Mouse (Mus musculus) cerebellum, adult 2 months (tissue): ENCODE data around the gene Hoxb9.

ENCODE experiments used
- CTCF ChIP-seq: fragments of 200-500 bp; IDR thresholded peaks from 2 replicates; pipeline ENCODE4 v1.5.1; 2011; ENCODE audit warnings: low read depth, mild to moderate bottlenecking, control low read depth, low read length, moderate library complexity, borderline replicate concordance; ENCODE audit not compliant: insufficient read depth
- POLR2A ChIP-seq: fragments of 200-500 bp; IDR thresholded peaks from 2 replicates; pipeline ENCODE4 v1.6.1; 2011; ENCODE audit warnings: low read length, control low read depth, borderline replicate concordance; ENCODE audit not compliant: insufficient read depth

DNA sequence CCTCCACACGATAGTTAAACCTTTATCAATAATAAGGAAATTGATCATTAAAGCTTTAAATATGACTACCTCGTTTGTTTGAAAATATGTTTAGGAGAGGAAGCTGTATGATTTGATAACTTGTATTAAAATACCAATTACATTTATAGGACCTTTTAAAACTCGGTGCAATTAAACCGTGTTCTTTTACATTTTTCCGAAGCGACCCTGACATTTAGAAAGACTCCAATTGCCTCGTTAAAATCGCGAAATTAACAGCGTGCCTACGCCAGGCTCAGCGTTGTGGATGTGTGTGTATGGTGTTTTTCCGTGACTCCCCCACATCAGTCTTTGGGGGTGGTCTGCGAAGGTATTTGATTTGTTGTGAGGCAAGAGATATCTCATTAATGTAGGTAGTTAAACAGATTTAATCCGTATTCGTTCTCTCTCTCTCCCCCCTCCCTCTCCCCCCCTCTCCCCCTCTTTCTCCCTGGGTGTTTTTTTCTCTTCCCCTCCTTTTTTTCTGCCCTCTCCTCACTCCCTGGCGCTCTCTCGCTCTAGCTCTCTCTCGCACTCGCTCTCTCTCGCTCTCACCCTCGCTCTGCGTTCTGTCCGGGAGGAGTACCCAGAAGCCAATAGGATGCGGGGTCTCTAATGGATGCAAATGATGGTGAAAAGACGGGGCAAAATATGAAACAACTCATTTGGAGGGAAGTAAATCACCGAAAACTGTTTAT is 10.8 kb downstream of the Hoxb9 start, which contains the start of gene Hoxb8:
- TF ChIP-seq CTCF: no peak
- no peak for TF ChIP-seq POLR2A
